Mouse (Mus musculus) gastrocnemius, postnatal 36 days (tissue): ENCODE measurements around the gene Tmem82. TPM values are rescaled to one million over a fixed set of nuclear protein-coding genes. Genes with fewer than 3 reads are reported as not detected.
A peak's percentile ranks its signal among the peaks of the same experiment; 100 is the strongest.

ENCODE experiments used
- DNase-seq, 2 experiments: peaks; one replicate each; pipeline ENCODE4 v3.0.0; 2022
- intact Hi-C: fragments of 180-260 bp; cut with DNase I; formaldehyde crosslinking; loops from one replicate; pipeline ENCODE4 v1.15.1; 2025
- long read RNA-seq, 2 experiments: library from polyadenylated mRNA; stranded (forward); transcript quantifications; one replicate each; pipeline ENCODE4 v2.0.0; 2021
- total RNA-seq, 2 experiments: library from RNA; stranded (reverse); gene quantifications; 2 replicates each; pipeline ENCODE4 v1.2.3; 2021

Gene Tmem82
- 1 to 10 TPM in 1 of 2 experiments, under 1 TPM in 1; 0.62 to 1.4 TPM for total RNA-seq
- long read RNA-seq, experiment 1, partial matches to known transcripts = 0 of 1 reads
- long read RNA-seq, experiment 1, other reads (novel, unspliced or antisense) = 1 of 1 reads
- long read RNA-seq, experiment 2, partial matches to known transcripts = 0 of 2 reads
- long read RNA-seq, experiment 2, other reads (novel, unspliced or antisense) = 2 of 2 reads

- intact Hi-C loops = loop anchor here (5.0 kb wide), 2 partner anchors 234 to 339 kb away; no protein-coding TSS in a partner anchor
Observed at GRCm38 (mm10) chr4:141618565-141619243, at the start of gene Tmem82. Gene Tmem82, minus strand, starts transcription at chr4:141618633.

GRCm38 (mm10) chr4:141664799-141665198 lies 46.4 kb upstream of the Tmem82 start, which contains the start of gene Plekhm2:
Gene Plekhm2, minus strand, starts transcription at chr4:141664899.
- intact Hi-C loops = no loop called here
- no peak for DNase-seq

More at GRCm38 (mm10) chr4:141618565-141619243, at the start of gene Tmem82:
- peak in 1 of 2 experiments; percentile 49 for DNase-seq

GRCm38 (mm10) chr4:141664011-141664745 lies 45.7 kb upstream of the Tmem82 start:
- peak; percentile 71 for DNase-seq
- intact Hi-C loops = no loop called here

- peak in 1 of 2 experiments; percentile 50 for DNase-seq
- intact Hi-C loops = no loop called here
Observed at GRCm38 (mm10) chr4:141663122-141663931, 44.9 kb upstream of the Tmem82 start.

- intact Hi-C loops = no loop called here
- no peak for DNase-seq
Observed at GRCm38 (mm10) chr4:141660884-141661283, 42.5 kb upstream of the Tmem82 start.

- no peak for DNase-seq
- intact Hi-C loops = no loop called here
Observed at GRCm38 (mm10) chr4:141659739-141660138, 41.3 kb upstream of the Tmem82 start.

- intact Hi-C loops = no loop called here
- no peak for DNase-seq
Observed at GRCm38 (mm10) chr4:141658846-141659484, 40.5 kb upstream of the Tmem82 start.

- intact Hi-C loops = no loop called here
- no peak for DNase-seq
Observed at GRCm38 (mm10) chr4:141656932-141657331, 38.5 kb upstream of the Tmem82 start.

- DNase-seq = peak; percentile 55 to 56
- intact Hi-C loops = no loop called here
Observed at GRCm38 (mm10) chr4:141655908-141656608, 37.6 kb upstream of the Tmem82 start.

GRCm38 (mm10) chr4:141654509-141654908 lies 36.1 kb upstream of the Tmem82 start:
- no peak for DNase-seq
- intact Hi-C loops = no loop called here

GRCm38 (mm10) chr4:141653813-141654212 lies 35.4 kb upstream of the Tmem82 start:
- intact Hi-C loops = no loop called here
- DNase-seq = no peak

- DNase-seq = no peak
- intact Hi-C loops = no loop called here
Observed at GRCm38 (mm10) chr4:141653044-141653443, 34.6 kb upstream of the Tmem82 start.

GRCm38 (mm10) chr4:141651944-141652343 lies 33.5 kb upstream of the Tmem82 start:
- intact Hi-C loops = no loop called here
- DNase-seq = no peak

GRCm38 (mm10) chr4:141651286-141651685 lies 32.9 kb upstream of the Tmem82 start:
- intact Hi-C loops = no loop called here
- no peak for DNase-seq

GRCm38 (mm10) chr4:141649244-141649643 lies 30.8 kb upstream of the Tmem82 start:
- intact Hi-C loops = no loop called here
- no peak for DNase-seq

GRCm38 (mm10) chr4:141648262-141648661 lies 29.8 kb upstream of the Tmem82 start:
- intact Hi-C loops = no loop called here
- DNase-seq = no peak

GRCm38 (mm10) chr4:141647187-141647586 lies 28.8 kb upstream of the Tmem82 start:
- intact Hi-C loops = no loop called here
- DNase-seq = no peak

- DNase-seq = no peak
- intact Hi-C loops = no loop called here
Observed at GRCm38 (mm10) chr4:141645988-141646387, 27.6 kb upstream of the Tmem82 start.

GRCm38 (mm10) chr4:141643118-141643855 lies 24.9 kb upstream of the Tmem82 start:
- intact Hi-C loops = no loop called here
- peak; percentile 49 to 70 for DNase-seq
